Mouse (Mus musculus): Measurements from ENCODE around the gene Qrich2. TPM values are rescaled to one million over a fixed set of nuclear protein-coding genes. Genes with fewer than 3 reads are reported as not detected.
"Not testable (repeated sequence)": the region's sequence is repeated elsewhere in the genome, so short reads cannot be mapped to it uniquely, and the experiment has no call there.

Qrich2 gene
- polyA plus RNA-seq, 1 experiment, result not detected

- Histone ChIP-seq H3K4me3 (ENCODE audit: insufficient read depth, low read depth, low read length) (no peak overlapping the region), H3K27ac (replicated peaks; ENCODE audit: low read depth, low read length) (peak overlapping the region; percentile 16; the same call in 1 of the 2 replicates), H3K4me1 (ENCODE audit: control insufficient read depth, insufficient read depth, insufficient read length, low read length) (no peaks in the 10 kb centered on the region; the same call in 1 of the 2 replicates)
Observed at GRCm38 (mm10) chr11:116494474-116495174, 28.6 kb upstream of the Qrich2 start.

GRCm38 (mm10) chr11:116493795-116494252 is 27.8 kb upstream of the Qrich2 start, which contains the start of gene Prpsap1:
Gene Prpsap1 (minus strand): TSS chr11:116494202.
- Histone ChIP-seq H3K27ac (replicated peaks; ENCODE audit: low read depth, low read length) (peak within 1 kb of the TSS; percentile 16; the same call in 1 of the 2 replicates), H3K4me3 (ENCODE audit: insufficient read depth, low read depth, low read length) (no peak within 1 kb of the TSS), H3K4me1 (ENCODE audit: control insufficient read depth, insufficient read depth, insufficient read length, low read length) (peaks cover 3% of the 10 kb centered on the region; the same call in 1 of the 2 replicates)

GRCm38 (mm10) chr11:116493191-116493590 is 27.1 kb upstream of the Qrich2 start:
- Histone ChIP-seq H3K27ac (replicated peaks; ENCODE audit: low read depth, low read length) (no peak overlapping the region), H3K4me3 (ENCODE audit: insufficient read depth, low read depth, low read length) (no peak overlapping the region), H3K4me1 (ENCODE audit: control insufficient read depth, insufficient read depth, insufficient read length, low read length) (peaks cover 3% of the 10 kb centered on the region; the same call in 1 of the 2 replicates)

GRCm38 (mm10) chr11:116492507-116492906 is 26.5 kb upstream of the Qrich2 start:
- H3K4me3 ChIP-seq (ENCODE audit: insufficient read depth, low read depth, low read length); H3K4me1 ChIP-seq (ENCODE audit: control insufficient read depth, insufficient read depth, insufficient read length, low read length); H3K27ac ChIP-seq (replicated peaks; ENCODE audit: low read depth, low read length): not testable (repeated sequence)

- Histone ChIP-seq H3K27ac (replicated peaks; ENCODE audit: low read depth, low read length) (no peak overlapping the region), H3K4me3 (ENCODE audit: insufficient read depth, low read depth, low read length) (no peak overlapping the region), H3K4me1 (ENCODE audit: control insufficient read depth, insufficient read depth, insufficient read length, low read length) (peaks cover 3% of the 10 kb centered on the region; the same call in 1 of the 2 replicates)
Observed at GRCm38 (mm10) chr11:116491338-116491737, 25.3 kb upstream of the Qrich2 start.

- peak overlapping the region; percentile 91 for H3K4me3 ChIP-seq (ENCODE audit: insufficient read depth, low read depth, low read length)
- peaks cover 3% of the 10 kb centered on the region; the same call in 1 of the 2 replicates for H3K4me1 ChIP-seq (ENCODE audit: control insufficient read depth, insufficient read depth, insufficient read length, low read length)
- H3K27ac ChIP-seq (replicated peaks; ENCODE audit: low read depth, low read length), result peak overlapping the region; percentile 99
Observed at GRCm38 (mm10) chr11:116490232-116491107, 24.4 kb upstream of the Qrich2 start.

- Histone ChIP-seq H3K4me3 (ENCODE audit: insufficient read depth, low read depth, low read length) (peak overlapping the region; percentile 91), H3K27ac (replicated peaks; ENCODE audit: low read depth, low read length) (no peak overlapping the region), H3K4me1 (ENCODE audit: control insufficient read depth, insufficient read depth, insufficient read length, low read length) (peaks cover 3% of the 10 kb centered on the region; the same call in 1 of the 2 replicates)
Observed at GRCm38 (mm10) chr11:116489771-116490231, 23.8 kb upstream of the Qrich2 start.

- H3K4me1 ChIP-seq (ENCODE audit: control insufficient read depth, insufficient read depth, insufficient read length, low read length), result peaks cover 3% of the 10 kb centered on the region; the same call in 1 of the 2 replicates
- H3K27ac ChIP-seq (replicated peaks; ENCODE audit: low read depth, low read length), result no peak overlapping the region
- peak overlapping the region; percentile 91 for H3K4me3 ChIP-seq (ENCODE audit: insufficient read depth, low read depth, low read length)
Observed at GRCm38 (mm10) chr11:116488693-116489375, 22.8 kb upstream of the Qrich2 start.

- no peak overlapping the region for H3K4me3 ChIP-seq (ENCODE audit: insufficient read depth, low read depth, low read length)
- H3K27ac ChIP-seq (replicated peaks; ENCODE audit: low read depth, low read length), result no peak overlapping the region
- H3K4me1 ChIP-seq (ENCODE audit: control insufficient read depth, insufficient read depth, insufficient read length, low read length), result peaks cover 3% of the 10 kb centered on the region; the same call in 1 of the 2 replicates
Observed at GRCm38 (mm10) chr11:116488207-116488606, 22.2 kb upstream of the Qrich2 start.

GRCm38 (mm10) chr11:116484261-116484660 is 18.2 kb upstream of the Qrich2 start:
- no peak overlapping the region for H3K4me3 ChIP-seq (ENCODE audit: insufficient read depth, low read depth, low read length)
- no peak overlapping the region for H3K27ac ChIP-seq (replicated peaks; ENCODE audit: low read depth, low read length)
- peaks cover 5% of the 10 kb centered on the region for H3K4me1 ChIP-seq (ENCODE audit: control insufficient read depth, insufficient read depth, insufficient read length, low read length)

GRCm38 (mm10) chr11:116481776-116482175 is 15.7 kb upstream of the Qrich2 start:
- H3K27ac ChIP-seq (replicated peaks; ENCODE audit: low read depth, low read length), result no peak overlapping the region
- H3K4me1 ChIP-seq (ENCODE audit: control insufficient read depth, insufficient read depth, insufficient read length, low read length), result peaks cover 2% of the 10 kb centered on the region; the same call in 1 of the 2 replicates
- no peak overlapping the region for H3K4me3 ChIP-seq (ENCODE audit: insufficient read depth, low read depth, low read length)

- Histone ChIP-seq H3K4me3 (ENCODE audit: insufficient read depth, low read depth, low read length) (no peak overlapping the region), H3K4me1 (ENCODE audit: control insufficient read depth, insufficient read depth, insufficient read length, low read length) (peaks cover 3% of the 10 kb centered on the region; the same call in 1 of the 2 replicates), H3K27ac (replicated peaks; ENCODE audit: low read depth, low read length) (no peak overlapping the region)
Observed at GRCm38 (mm10) chr11:116480975-116481374, 14.9 kb upstream of the Qrich2 start.

GRCm38 (mm10) chr11:116479832-116480231 is 13.8 kb upstream of the Qrich2 start:
- Histone ChIP-seq H3K4me1 (ENCODE audit: control insufficient read depth, insufficient read depth, insufficient read length, low read length) (peaks cover 7% of the 10 kb centered on the region; the same call in 1 of the 2 replicates), H3K4me3 (ENCODE audit: insufficient read depth, low read depth, low read length) (no peak overlapping the region), H3K27ac (replicated peaks; ENCODE audit: low read depth, low read length) (no peak overlapping the region)

- Histone ChIP-seq H3K4me3 (ENCODE audit: insufficient read depth, low read depth, low read length) (no peak overlapping the region), H3K27ac (replicated peaks; ENCODE audit: low read depth, low read length) (no peak overlapping the region), H3K4me1 (ENCODE audit: control insufficient read depth, insufficient read depth, insufficient read length, low read length) (peaks cover 7% of the 10 kb centered on the region; the same call in 1 of the 2 replicates)
Observed at GRCm38 (mm10) chr11:116478978-116479377, 12.9 kb upstream of the Qrich2 start.
